Mouse (Mus musculus): ENCODE results near the gene Mdm4. TPM values are rescaled to one million over a fixed set of nuclear protein-coding genes. Genes with fewer than 3 reads are reported as not detected.

The Mdm4 gene
- polyA plus RNA-seq, 3 experiments from 2014 or later = 94.1 to 139 (median 98.6) TPM

GRCm38 (mm10) chr1:132937296-132938030, 92.9 kb downstream of the Mdm4 start:
- ATAC-seq = no peak

- ATAC-seq = no peak
Measured at GRCm38 (mm10) chr1:132934856-132935255, 95.5 kb downstream of the Mdm4 start.

GRCm38 (mm10) chr1:132932421-132932820, 97.9 kb downstream of the Mdm4 start:
- ATAC-seq = no peak

GRCm38 (mm10) chr1:132930291-132930690, 100.1 kb downstream of the Mdm4 start:
- ATAC-seq = no peak

- no peak for ATAC-seq
Measured at GRCm38 (mm10) chr1:132928907-132929250, 101.5 kb downstream of the Mdm4 start.

- no peak for ATAC-seq
Measured at GRCm38 (mm10) chr1:132928032-132928906, 102.1 kb downstream of the Mdm4 start.

- ATAC-seq = no peak
Measured at GRCm38 (mm10) chr1:132925270-132925669, 105.1 kb downstream of the Mdm4 start.

GRCm38 (mm10) chr1:132922257-132922656, 108.1 kb downstream of the Mdm4 start:
- no peak for ATAC-seq

- ATAC-seq = no peak
Measured at GRCm38 (mm10) chr1:132921071-132921470, 109.3 kb downstream of the Mdm4 start.

- ATAC-seq = no peak
Measured at GRCm38 (mm10) chr1:132919258-132919657, 111.1 kb downstream of the Mdm4 start.

- ATAC-seq = no peak
Measured at GRCm38 (mm10) chr1:132918117-132918680, 112.2 kb downstream of the Mdm4 start.

GRCm38 (mm10) chr1:132917554-132917953, 112.8 kb downstream of the Mdm4 start:
- no peak for ATAC-seq

GRCm38 (mm10) chr1:132915849-132916493, 114.4 kb downstream of the Mdm4 start:
- no peak for ATAC-seq

GRCm38 (mm10) chr1:132910414-132911041, 119.8 kb downstream of the Mdm4 start:
- ATAC-seq = no peak

GRCm38 (mm10) chr1:132909951-132910350, 120.4 kb downstream of the Mdm4 start:
- ATAC-seq = no peak

Other genes with a start within 250 kb of the Mdm4 start
- gene Lrrn2, start 150.3 kb downstream of the Mdm4 start, polyA plus RNA-seq (2017; shearing (Covaris generic)) = under 1 TPM in 1 of 3 experiments, not detected in 2; 0.16 TPM
- gene Pik3c2b, start 15.1 kb upstream of the Mdm4 start, polyA plus RNA-seq (2017; shearing (Covaris generic)) = under 1 TPM; 0.36 to 0.67 (median 0.61) TPM
- 10 to 100 TPM; 20.8 to 26.0 (median 23.6) TPM for gene Ppp1r15b, start 100.6 kb upstream of the Mdm4 start, polyA plus RNA-seq (2017; shearing (Covaris generic))
- under 1 TPM in 1 of 3 experiments, not detected in 2; 0.25 TPM for gene Plekha6, start 133.6 kb upstream of the Mdm4 start, polyA plus RNA-seq (2017; shearing (Covaris generic))

All from inflammation-experienced regulatory T-cells, adult 6 months (primary cell).